Comparison of ENCODE assay signal across 19 mouse cellular contexts in genomic region chr11:112990751-112991150, GRCm38 (mm10).
A peak's percentile ranks its signal among the peaks of the same experiment; 100 is the strongest.
DNase-seq lines count a peak whose midpoint lies in the region; ATAC-seq and TF ChIP-seq lines count a peak whose summit lies in the region.
"Had no signal": no experiment of that assay in that cellular context is flagged by ENCODE, and none has a peak within 500 bp of the region (broad histone marks: within the 10 kb centered on the region; RNA-seq: fewer than 3 reads in every experiment).

No protein-coding gene starts in this region.

- ATAC-seq in kidney, postnatal 0 days (replicated peaks; ENCODE audit: low FRiP score, low read depth), result no peak
- ATAC-seq in midbrain, embryonic 11.5 days (ENCODE audit: low FRiP score), result no peak
- ATAC-seq in midbrain, embryonic 15.5 days (replicated peaks), result no peak
- ATAC-seq in embryonic facial prominence, embryonic 14.5 days (ENCODE audit: low read depth), result no peak
- no peak for ATAC-seq in stomach, embryonic 16.5 days (ENCODE audit: insufficient read depth, low FRiP score)

- peak overlapping the region; percentile 13; the same call in 1 of the 2 replicates for H3K27ac ChIP-seq in kidney, postnatal 0 days
- no peak overlapping the region for H3K27ac ChIP-seq in midbrain, embryonic 11.5 days (ENCODE audit: low read depth, low read length)
- H3K27ac ChIP-seq in midbrain, embryonic 15.5 days, result no peak overlapping the region
- H3K27ac ChIP-seq in embryonic facial prominence, embryonic 14.5 days (replicated peaks; ENCODE audit: low read depth, low read length), result peak overlapping the region; percentile 33; the same call in 1 of the 2 replicates
- peak overlapping the region; percentile 46; the same call in 1 of the 2 replicates for H3K27ac ChIP-seq in stomach, embryonic 16.5 days (ENCODE audit: low read length)
- H3K27ac ChIP-seq: embryonic facial prominence, embryonic 12.5 days; heart, embryonic 13.5 days; hindbrain, embryonic 15.5 days; intestine, embryonic 15.5 days; neural tube, embryonic 12.5 days had no signal

- no peaks in the 10 kb centered on the region for H3K9me3 ChIP-seq in kidney, postnatal 0 days (replicated peaks; ENCODE audit: low read length)
- H3K9me3 ChIP-seq in midbrain, embryonic 11.5 days (ENCODE audit: control insufficient read depth, low read length), result no peaks in the 10 kb centered on the region
- no peaks in the 10 kb centered on the region for H3K9me3 ChIP-seq in midbrain, embryonic 15.5 days
- H3K9me3 ChIP-seq in embryonic facial prominence, embryonic 14.5 days (ENCODE audit: control insufficient read depth, low read length), result no peaks in the 10 kb centered on the region
- no peaks in the 10 kb centered on the region for H3K9me3 ChIP-seq in stomach, embryonic 16.5 days (replicated peaks; ENCODE audit: control insufficient read depth, low read length)
- H3K9me3 ChIP-seq: embryonic facial prominence, embryonic 12.5 days; heart, embryonic 13.5 days; hindbrain, embryonic 15.5 days; intestine, embryonic 15.5 days; neural tube, embryonic 12.5 days had no signal

- H3K4me1 ChIP-seq in kidney, postnatal 0 days (replicated peaks; ENCODE audit: insufficient read depth, low read length), result peaks cover 34% of the 10 kb centered on the region; the same call in 1 of the 2 replicates
- H3K4me1 ChIP-seq in midbrain, embryonic 11.5 days (ENCODE audit: control insufficient read depth, insufficient read depth, low read length), result peaks cover 16% of the 10 kb centered on the region
- peaks cover 18% of the 10 kb centered on the region for H3K4me1 ChIP-seq in midbrain, embryonic 15.5 days
- peaks cover 35% of the 10 kb centered on the region for H3K4me1 ChIP-seq in embryonic facial prominence, embryonic 14.5 days (ENCODE audit: control insufficient read depth, insufficient read depth, low read length)
- peaks cover 25% of the 10 kb centered on the region for H3K4me1 ChIP-seq in stomach, embryonic 16.5 days (ENCODE audit: control insufficient read depth, insufficient read depth, low read length)
- H3K4me1 ChIP-seq: megakaryocyte, embryonic 14.5 days had no signal

- H3K36me3 ChIP-seq in kidney, postnatal 0 days (ENCODE audit: insufficient read depth, low read length), result no peaks in the 10 kb centered on the region
- H3K36me3 ChIP-seq in midbrain, embryonic 11.5 days (ENCODE audit: control insufficient read depth, insufficient read depth, low read length), result no peaks in the 10 kb centered on the region
- no peaks in the 10 kb centered on the region for H3K36me3 ChIP-seq in midbrain, embryonic 15.5 days (replicated peaks)
- H3K36me3 ChIP-seq in embryonic facial prominence, embryonic 14.5 days (ENCODE audit: control insufficient read depth, insufficient read depth, low read length), result no peaks in the 10 kb centered on the region
- no peaks in the 10 kb centered on the region for H3K36me3 ChIP-seq in stomach, embryonic 16.5 days (ENCODE audit: control insufficient read depth, insufficient read depth, low read length)
- H3K36me3 ChIP-seq: embryonic facial prominence, embryonic 12.5 days; heart, embryonic 13.5 days; hindbrain, embryonic 15.5 days; intestine, embryonic 15.5 days; neural tube, embryonic 12.5 days had no signal

- no peak for DNase-seq in kidney, postnatal 0 days (ENCODE audit: low spot score)
- no peak for DNase-seq in kidney, adult 9 months
- DNase-seq in midbrain, embryonic 11.5 days (ENCODE audit: low spot score, missing footprints), result peak; percentile 85
- peak; percentile 64 for DNase-seq in embryonic facial prominence, embryonic 14.5 days (ENCODE audit: low spot score)
- DNase-seq in cerebellum, adult 18-20 months, result no peak
- DNase-seq: cerebellum, adult 9-10 months; gastrocnemius, postnatal 10 days; heart, adult 11 months; kidney, postnatal 25 days; liver; right cerebral cortex, postnatal 14 days had no signal

- no peak for TF ChIP-seq CTCF in kidney, postnatal 0 days (IDR thresholded peaks at IDR 0.05; ENCODE audit: low read depth)

- no peak overlapping the region for H3K9ac ChIP-seq in kidney, postnatal 0 days (ENCODE audit: low read depth, low read length)
- H3K9ac ChIP-seq in midbrain, embryonic 11.5 days (ENCODE audit: low read length), result no peak overlapping the region
- H3K9ac ChIP-seq in midbrain, embryonic 15.5 days, result no peak overlapping the region
- no peak overlapping the region for H3K9ac ChIP-seq in embryonic facial prominence, embryonic 14.5 days (ENCODE audit: low read depth, low read length)
- H3K9ac ChIP-seq in stomach, embryonic 16.5 days (ENCODE audit: low read length), result no peak overlapping the region
- H3K9ac ChIP-seq: embryonic facial prominence, embryonic 12.5 days; heart, embryonic 13.5 days; hindbrain, embryonic 15.5 days; intestine, embryonic 15.5 days; neural tube, embryonic 12.5 days had no signal

- no peak overlapping the region for H3K4me2 ChIP-seq in kidney, postnatal 0 days (ENCODE audit: low read length)
- no peak overlapping the region for H3K4me2 ChIP-seq in midbrain, embryonic 11.5 days
- no peak overlapping the region for H3K4me2 ChIP-seq in midbrain, embryonic 15.5 days
- H3K4me2 ChIP-seq in embryonic facial prominence, embryonic 14.5 days (ENCODE audit: low read depth, low read length), result no peak overlapping the region
- H3K4me2 ChIP-seq in stomach, embryonic 16.5 days (ENCODE audit: low read depth, low read length), result no peak overlapping the region
- H3K4me2 ChIP-seq: embryonic facial prominence, embryonic 12.5 days; heart, embryonic 13.5 days; hindbrain, embryonic 15.5 days; intestine, embryonic 15.5 days had no signal

- H3K27me3 ChIP-seq in kidney, postnatal 0 days (ENCODE audit: insufficient read depth, low read length), result 0 out of 2 replicates have a peak, but pooled peaks cover 3% of the 10 kb centered on the region
- H3K27me3 ChIP-seq in midbrain, embryonic 11.5 days (ENCODE audit: control insufficient read depth, insufficient read depth, low read length), result no peaks in the 10 kb centered on the region; the same call in 1 of the 2 replicates
- H3K27me3 ChIP-seq in midbrain, embryonic 15.5 days (replicated peaks), result no peaks in the 10 kb centered on the region; the same call in 1 of the 2 replicates
- no peaks in the 10 kb centered on the region for H3K27me3 ChIP-seq in embryonic facial prominence, embryonic 14.5 days (replicated peaks; ENCODE audit: control insufficient read depth, insufficient read depth, low read length)
- H3K27me3 ChIP-seq in stomach, embryonic 16.5 days (ENCODE audit: control insufficient read depth, insufficient read depth, low read length), result no peaks in the 10 kb centered on the region
- H3K27me3 ChIP-seq: embryonic facial prominence, embryonic 12.5 days; hindbrain, embryonic 15.5 days; intestine, embryonic 15.5 days; megakaryocyte, embryonic 14.5 days; neural tube, embryonic 12.5 days had no signal

- 76% methylated on average over 11 of the region's 11 CpGs for WGBS in kidney, postnatal 0 days
- 86% methylated on average over 11 of the region's 11 CpGs for WGBS in midbrain, embryonic 11.5 days
- 79% methylated on average over 11 of the region's 11 CpGs for WGBS in midbrain, embryonic 15.5 days
- 55% methylated on average over 11 of the region's 11 CpGs for WGBS in embryonic facial prominence, embryonic 14.5 days
- 79% methylated on average over 11 of the region's 11 CpGs for WGBS in stomach, embryonic 16.5 days

- H3K4me3 ChIP-seq in kidney, postnatal 0 days (replicated peaks; ENCODE audit: low read depth, low read length), result no peak overlapping the region
- H3K4me3 ChIP-seq in midbrain, embryonic 11.5 days (ENCODE audit: low read depth, low read length), result no peak overlapping the region
- H3K4me3 ChIP-seq in midbrain, embryonic 15.5 days, result no peak overlapping the region
- no peak overlapping the region for H3K4me3 ChIP-seq in embryonic facial prominence, embryonic 14.5 days (ENCODE audit: low read depth, low read length)
- H3K4me3 ChIP-seq in stomach, embryonic 16.5 days (replicated peaks; ENCODE audit: low read length), result no peak overlapping the region
- H3K4me3 ChIP-seq: embryonic facial prominence, embryonic 12.5 days; heart, embryonic 13.5 days; hindbrain, embryonic 15.5 days; intestine, embryonic 15.5 days; megakaryocyte, embryonic 14.5 days; neural tube, embryonic 12.5 days had no signal

Comparison
In these comparisons a context has a peak if more than half of its experiments do, and no peak if none do; other contexts are left out.
1. DNase-seq: peak in midbrain, embryonic 11.5 days (single experiment) and embryonic facial prominence, embryonic 14.5 days (single experiment); none in kidney, postnatal 0 days (single experiment), kidney, adult 9 months (single experiment) and cerebellum, adult 18-20 months (0 of 2).
2. H3K27ac ChIP-seq: peak in kidney, postnatal 0 days (single experiment), embryonic facial prominence, embryonic 14.5 days (single experiment) and stomach, embryonic 16.5 days (single experiment); none in midbrain, embryonic 11.5 days (single experiment) and midbrain, embryonic 15.5 days (single experiment).